Mouse (Mus musculus) megakaryocyte, embryonic 14.5 days (primary cell): ENCODE results near the gene Mdh2. TPM values are rescaled to one million over a fixed set of nuclear protein-coding genes. Genes with fewer than 3 reads are reported as not detected.

Experiments
- H3K27me3 ChIP-seq: replicated peaks from 2 replicates; pipeline ENCODE3; 2012; ENCODE audit warnings: inconsistent platforms
- H3K36me3 ChIP-seq: replicated peaks from 2 replicates; pipeline ENCODE3; 2012; ENCODE audit warnings: low read length, inconsistent platforms, mixed read lengths
- H3K4me1 ChIP-seq: 2 replicates; pipeline ENCODE4 v1.6.1; 2012; ENCODE audit warnings: inconsistent platforms
- H3K4me3 ChIP-seq: replicated peaks from 2 replicates; pipeline ENCODE3; 2012; ENCODE audit warnings: moderate library complexity, mild to moderate bottlenecking, inconsistent platforms
- H3K9me3 ChIP-seq: 2 replicates; pipeline ENCODE4 v1.6.1; 2012; ENCODE audit warnings: inconsistent platforms
- FLI1 ChIP-seq: IDR thresholded peaks from 2 replicates; pipeline ENCODE4 v1.6.1; 2012; ENCODE audit warnings: low read length, inconsistent platforms, mixed read lengths
- GATA1 ChIP-seq: IDR thresholded peaks from 3 replicates; pipeline ENCODE4 v1.6.1; 2012; ENCODE audit warnings: mixed read lengths, low read length, inconsistent platforms, borderline replicate concordance
- polyA plus RNA-seq: library from polyadenylated mRNA; stranded (reverse); fragments of >175 nt; gene quantifications from 2 replicates; pipeline ENCODE4 v1.2.3, GENCODE M21; 2012; ENCODE audit warnings: low replicate concordance; ENCODE audit not compliant: insufficient read depth

Gene Mdh2
- polyA plus RNA-seq, 1 experiment: 408 TPM

DNA sequence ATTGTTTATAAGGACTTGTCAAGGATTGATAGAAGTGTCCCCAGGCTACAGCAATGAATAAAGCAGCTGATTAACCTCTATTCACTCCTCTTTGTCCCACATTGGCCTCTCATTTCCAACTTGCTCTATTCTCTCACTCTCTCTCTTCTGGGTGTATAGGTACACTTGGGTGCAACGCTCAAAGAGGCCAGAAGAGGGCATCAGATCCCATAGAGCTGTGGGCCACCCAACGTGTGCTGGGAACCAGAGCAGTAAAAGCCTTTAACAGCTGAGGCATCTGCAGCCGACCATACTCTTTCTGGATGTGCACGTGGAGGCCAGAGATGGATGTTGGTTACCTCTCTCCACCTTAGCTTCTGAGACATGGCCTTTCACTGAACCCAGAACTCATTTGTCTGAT lies 24.9 kb downstream of the Mdh2 start:
- no peak for TF ChIP-seq GATA1
- TF ChIP-seq FLI1: no peak
- Histone ChIP-seq H3K36me3 (no peaks in the 10 kb centered on the region), H3K4me3 (no peak overlapping the region), H3K27me3 (peaks cover 47% of the 10 kb centered on the region), H3K9me3 (peaks cover 10% of the 10 kb centered on the region), H3K4me1 (peaks cover 12% of the 10 kb centered on the region)

DNA sequence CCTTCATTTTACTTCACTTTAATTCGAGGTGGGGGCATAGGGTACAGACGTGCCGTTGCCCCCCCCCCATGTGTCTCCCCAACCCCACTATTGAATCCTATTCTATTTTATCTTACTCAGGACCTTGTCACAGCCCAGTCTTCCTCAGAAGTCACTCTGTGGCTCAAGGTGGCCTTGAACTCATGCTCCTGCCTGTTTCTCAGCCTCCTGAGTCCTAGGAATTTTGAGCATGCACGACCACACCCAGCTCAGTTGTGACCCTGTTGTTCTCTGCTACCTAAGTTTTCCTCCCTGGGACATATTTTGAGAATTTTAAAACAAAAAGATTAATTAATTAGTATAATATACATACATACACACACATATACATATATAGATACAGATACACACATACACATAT lies 25.4 kb downstream of the Mdh2 start:
- no peaks in the 10 kb centered on the region for H3K36me3 ChIP-seq
- TF ChIP-seq FLI1: no peak
- no peak for TF ChIP-seq GATA1
- no peak overlapping the region for H3K4me3 ChIP-seq
- peaks cover 12% of the 10 kb centered on the region for H3K4me1 ChIP-seq
- H3K9me3 ChIP-seq: peaks cover 10% of the 10 kb centered on the region
- peaks cover 47% of the 10 kb centered on the region for H3K27me3 ChIP-seq

DNA sequence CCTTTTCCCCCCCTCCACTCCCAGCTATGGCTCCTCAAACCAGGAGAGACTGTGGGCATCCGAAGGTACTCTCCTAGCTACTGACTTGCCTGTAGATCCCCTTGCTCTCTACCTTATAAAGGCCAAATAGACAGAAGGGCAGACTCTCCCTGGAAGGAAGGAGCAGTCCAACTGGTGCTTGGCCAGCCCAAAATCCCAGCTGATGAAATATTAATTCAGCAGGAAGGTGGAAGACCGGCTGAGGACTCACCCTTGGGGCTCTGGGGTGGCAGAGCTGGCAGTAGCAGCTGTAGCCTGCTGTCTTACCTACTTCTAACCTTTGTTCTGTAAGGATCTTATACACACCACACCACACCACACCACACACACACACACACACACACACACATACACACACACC lies 26.5 kb downstream of the Mdh2 start:
- Histone ChIP-seq H3K9me3 (peaks cover 10% of the 10 kb centered on the region), H3K4me1 (peaks cover 12% of the 10 kb centered on the region), H3K36me3 (no peaks in the 10 kb centered on the region), H3K4me3 (no peak overlapping the region), H3K27me3 (peaks cover 52% of the 10 kb centered on the region)
- TF ChIP-seq GATA1: no peak
- no peak for TF ChIP-seq FLI1

DNA sequence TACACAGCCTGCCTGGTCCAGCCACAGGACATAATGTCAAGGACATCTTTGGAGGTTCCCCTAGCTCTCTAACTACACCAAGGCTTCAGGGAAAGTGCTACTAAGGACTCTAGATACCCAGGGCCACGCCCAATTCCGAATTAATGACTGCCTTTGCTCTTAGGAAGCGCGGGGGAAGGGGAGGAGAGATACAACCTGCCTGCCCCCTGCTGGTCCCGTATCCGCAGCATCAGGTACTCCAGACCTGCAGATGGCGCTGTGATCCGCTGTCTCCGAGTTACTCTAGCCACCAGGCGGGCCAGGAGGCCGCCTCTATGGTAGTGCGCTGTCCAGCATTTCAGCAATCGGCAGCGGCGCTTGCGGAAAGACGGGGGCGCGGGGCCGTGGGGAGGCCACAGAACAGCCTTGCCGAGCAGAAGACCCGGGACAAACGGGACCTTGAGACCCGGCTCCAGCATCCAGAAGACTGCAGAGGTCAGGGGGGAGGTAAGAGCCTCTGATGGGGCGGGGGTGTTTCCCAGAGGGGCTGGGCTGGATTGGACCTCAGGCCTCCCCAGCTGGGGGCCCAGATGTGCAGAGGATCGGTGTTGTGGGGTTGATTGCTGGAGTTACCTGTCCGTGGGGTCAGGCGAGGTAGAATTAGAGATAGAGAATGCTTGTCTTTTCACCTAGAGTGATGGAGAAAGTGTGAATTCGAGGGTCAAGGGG lies 28.4 kb downstream of the Mdh2 start, which contains the start of gene Srrm3:
Gene Srrm3, plus strand, starts transcription at position 336 of the 708 bp plus-strand sequence.
- no peaks in the 10 kb centered on the region for H3K36me3 ChIP-seq
- peak within 1 kb of the TSS; percentile 6 for H3K4me3 ChIP-seq
- peaks cover 12% of the 10 kb centered on the region for H3K4me1 ChIP-seq
- TF ChIP-seq GATA1: no peak
- TF ChIP-seq FLI1: no peak
- peaks cover 7% of the 10 kb centered on the region for H3K9me3 ChIP-seq
- peaks cover 39% of the 10 kb centered on the region for H3K27me3 ChIP-seq

DNA sequence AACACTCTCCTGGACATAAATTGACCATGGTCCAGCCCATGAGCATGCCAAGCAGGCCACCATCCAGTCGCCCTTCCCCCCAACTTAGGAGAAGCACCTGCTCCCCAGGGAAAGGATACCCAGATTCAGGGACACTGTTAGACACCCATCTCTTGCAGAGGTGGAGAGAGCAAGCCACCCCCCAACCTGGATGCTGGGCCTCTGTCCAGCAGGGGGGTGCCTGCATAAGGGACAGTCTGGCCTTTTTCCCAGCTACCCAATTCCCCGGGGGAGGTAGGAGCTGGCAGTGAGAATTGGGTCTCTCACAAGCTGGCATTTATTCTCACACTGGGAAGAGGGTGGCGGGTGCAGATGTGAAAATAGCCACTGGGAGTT lies 29.0 kb downstream of the Mdh2 start:
- peaks cover 7% of the 10 kb centered on the region for H3K9me3 ChIP-seq
- TF ChIP-seq FLI1 (no peak), GATA1 (no peak)
- peaks cover 12% of the 10 kb centered on the region for H3K4me1 ChIP-seq
- no peak overlapping the region for H3K4me3 ChIP-seq
- peaks cover 36% of the 10 kb centered on the region for H3K27me3 ChIP-seq
- H3K36me3 ChIP-seq: no peaks in the 10 kb centered on the region

DNA sequence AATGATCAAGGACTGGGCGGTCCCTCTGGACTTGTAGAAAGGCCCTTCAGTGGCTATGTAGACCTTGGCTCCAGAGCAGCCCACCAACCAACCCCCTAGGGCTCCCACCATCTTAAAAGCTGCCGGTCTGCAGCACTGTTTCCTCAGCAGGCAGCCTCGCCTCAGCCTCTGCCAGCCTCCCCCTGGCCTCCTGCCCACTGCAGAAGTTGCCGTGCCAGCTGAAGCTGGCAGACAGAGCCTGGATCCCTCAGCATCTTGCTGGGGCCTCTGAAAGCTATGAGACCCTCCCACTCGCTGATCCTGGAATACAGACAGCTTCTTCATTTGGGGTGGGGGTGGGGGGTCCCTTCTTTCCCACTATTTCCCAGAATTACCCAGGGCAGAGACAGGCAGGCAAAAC lies 34.7 kb downstream of the Mdh2 start:
- no peak for TF ChIP-seq GATA1
- no peak for TF ChIP-seq FLI1
- Histone ChIP-seq H3K36me3 (no peaks in the 10 kb centered on the region), H3K4me3 (no peak overlapping the region), H3K9me3 (no peaks in the 10 kb centered on the region), H3K4me1 (no peaks in the 10 kb centered on the region), H3K27me3 (peaks cover 25% of the 10 kb centered on the region)

DNA sequence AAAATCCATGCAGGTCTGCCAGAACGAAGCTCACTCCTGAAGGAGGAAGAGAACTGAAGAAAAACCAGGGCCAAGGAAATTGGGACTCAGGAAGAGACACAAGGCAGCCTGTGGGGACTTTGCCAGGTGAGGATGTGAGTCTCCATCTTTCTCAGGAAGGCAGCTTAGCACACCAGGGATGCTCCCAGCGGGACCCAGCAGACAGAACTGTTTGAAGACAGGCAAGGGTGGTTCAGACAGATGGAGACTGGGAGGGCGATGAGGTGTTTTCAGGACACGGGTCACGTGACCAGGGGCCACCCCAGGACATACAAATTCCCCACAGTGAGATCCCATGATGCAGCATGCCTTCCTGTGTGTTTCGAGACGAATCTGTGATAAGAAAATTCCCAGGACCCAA lies 40.2 kb downstream of the Mdh2 start:
- Histone ChIP-seq H3K4me3 (no peak overlapping the region), H3K36me3 (no peaks in the 10 kb centered on the region), H3K9me3 (no peaks in the 10 kb centered on the region), H3K4me1 (no peaks in the 10 kb centered on the region), H3K27me3 (peaks cover 49% of the 10 kb centered on the region)
- TF ChIP-seq FLI1 (no peak), GATA1 (no peak)

DNA sequence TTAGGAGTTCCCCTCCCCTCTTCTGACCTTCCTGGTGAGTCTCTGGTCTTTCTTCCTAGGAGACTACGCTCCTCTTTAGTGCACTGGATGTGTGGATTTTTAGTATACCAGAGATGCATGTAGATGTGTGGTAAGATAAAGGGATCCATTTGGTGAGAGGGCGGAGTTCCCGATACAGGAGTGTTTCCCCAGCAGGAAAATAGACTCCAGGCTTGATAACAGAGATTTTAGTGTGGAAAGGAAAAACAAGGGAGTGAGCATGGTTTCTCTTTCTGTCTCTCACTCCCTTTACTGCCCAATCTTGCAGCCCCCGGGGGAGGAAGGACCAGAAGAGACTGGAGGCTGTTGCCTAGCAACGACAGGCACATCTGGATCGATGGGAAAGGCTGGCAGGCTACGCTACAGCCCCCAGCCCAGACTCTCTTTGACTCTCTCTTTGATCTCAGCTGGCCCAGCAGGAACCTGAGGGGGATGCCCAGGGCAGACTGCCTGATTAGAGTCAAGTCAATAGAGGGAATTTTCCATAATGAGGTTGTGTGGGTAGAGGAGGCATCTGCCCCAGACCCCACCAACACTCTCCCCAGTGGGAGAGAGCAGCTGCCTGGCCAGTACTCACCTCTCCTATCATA lies 44.1 kb downstream of the Mdh2 start:
- no peaks in the 10 kb centered on the region for H3K9me3 ChIP-seq
- H3K4me1 ChIP-seq: no peaks in the 10 kb centered on the region
- no peak overlapping the region for H3K4me3 ChIP-seq
- peaks cover 69% of the 10 kb centered on the region for H3K27me3 ChIP-seq
- no peaks in the 10 kb centered on the region for H3K36me3 ChIP-seq
- no peak for TF ChIP-seq GATA1
- no peak for TF ChIP-seq FLI1

DNA sequence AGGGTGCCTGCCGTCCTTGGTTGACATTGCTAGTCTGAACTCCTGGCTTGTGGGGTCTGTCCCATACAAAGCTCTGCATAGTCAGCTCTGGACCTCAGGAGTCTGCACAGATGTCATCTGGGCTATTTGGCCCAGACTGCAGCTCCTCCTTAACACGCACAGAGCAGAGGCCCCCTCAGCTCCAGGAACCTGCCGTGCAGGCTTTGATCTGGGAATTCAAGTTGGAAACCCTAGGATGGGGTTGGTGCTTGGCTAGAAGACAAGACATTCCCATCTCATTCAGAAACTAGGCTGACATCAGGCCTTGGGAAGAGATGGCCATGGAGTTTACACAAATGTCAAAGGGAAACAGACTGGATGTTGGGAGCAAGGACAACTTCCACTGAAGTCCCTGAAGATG lies 46.2 kb downstream of the Mdh2 start:
- Histone ChIP-seq H3K36me3 (no peaks in the 10 kb centered on the region), H3K4me1 (no peaks in the 10 kb centered on the region), H3K4me3 (no peak overlapping the region), H3K27me3 (peaks cover 57% of the 10 kb centered on the region), H3K9me3 (no peaks in the 10 kb centered on the region)
- TF ChIP-seq FLI1: no peak
- no peak for TF ChIP-seq GATA1

DNA sequence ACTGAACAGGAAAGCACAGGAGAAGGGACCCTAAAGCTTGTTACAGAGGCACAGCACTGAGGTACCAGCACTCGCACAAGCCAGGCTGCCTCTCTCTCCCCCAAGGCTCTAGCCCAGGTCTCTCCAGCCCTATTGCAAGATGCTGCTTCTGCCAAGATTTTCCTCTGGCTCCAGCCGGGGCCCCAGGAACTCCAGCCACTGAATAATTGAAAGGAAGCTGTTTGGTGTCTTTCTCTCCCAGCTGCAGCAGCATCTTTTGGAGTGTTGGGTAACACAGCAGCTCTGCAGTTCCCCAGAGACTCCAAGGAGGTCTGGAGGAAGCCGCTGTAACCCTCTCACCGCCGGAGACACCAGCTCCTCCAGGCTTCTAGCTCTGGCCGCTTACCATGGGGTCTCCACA lies 47.9 kb downstream of the Mdh2 start:
- Histone ChIP-seq H3K9me3 (no peaks in the 10 kb centered on the region), H3K27me3 (peaks cover 48% of the 10 kb centered on the region), H3K36me3 (no peaks in the 10 kb centered on the region), H3K4me3 (no peak overlapping the region), H3K4me1 (no peaks in the 10 kb centered on the region)
- TF ChIP-seq FLI1 (no peak), GATA1 (no peak)

DNA sequence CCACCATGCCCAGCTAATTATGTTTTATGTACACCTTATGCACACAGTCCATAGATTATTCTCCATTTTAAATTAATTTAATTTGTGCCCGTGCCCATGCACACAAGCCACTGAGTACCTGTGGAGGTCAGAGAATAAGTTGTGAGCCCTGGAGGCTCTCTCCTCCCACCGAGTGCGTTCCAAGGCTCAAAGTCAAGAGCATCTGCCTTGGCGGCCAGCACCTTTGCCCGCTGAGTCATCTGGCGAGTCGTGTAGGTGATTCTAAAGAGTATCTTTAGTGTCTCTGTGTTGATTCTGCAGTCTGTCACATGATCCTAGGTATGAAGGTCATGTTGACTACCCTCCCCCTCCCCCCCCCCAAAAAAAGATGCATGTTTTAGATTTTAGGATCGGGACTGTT lies 51.1 kb downstream of the Mdh2 start:
- peaks cover under 1% of the 10 kb centered on the region; the same call in 1 of the 2 replicates for H3K4me1 ChIP-seq
- no peak overlapping the region for H3K4me3 ChIP-seq
- peaks cover 47% of the 10 kb centered on the region for H3K27me3 ChIP-seq
- H3K9me3 ChIP-seq: no peaks in the 10 kb centered on the region
- TF ChIP-seq GATA1: no peak
- TF ChIP-seq FLI1: no peak
- no peaks in the 10 kb centered on the region for H3K36me3 ChIP-seq
